Mouse (Mus musculus): Measurements from ENCODE around the gene Gprc5b. TPM values are rescaled to one million over a fixed set of nuclear protein-coding genes. Genes with fewer than 3 reads are reported as not detected.

Gene Gprc5b
- polyA plus RNA-seq, 1 experiment from 2014 or later: 20.1 TPM

- Histone ChIP-seq H3K27ac (ENCODE audit: low read depth, low read length) (no peak overlapping the region), H3K4me3 (ENCODE audit: low read depth, low read length) (no peak overlapping the region), H3K9ac (ENCODE audit: low read length) (no peak overlapping the region), H3K27me3 (ENCODE audit: control insufficient read depth, insufficient read depth, low read length) (no peaks in the 10 kb centered on the region), H3K4me2 (no peak overlapping the region), H3K36me3 (ENCODE audit: control insufficient read depth, insufficient read depth, low read length) (no peaks in the 10 kb centered on the region), H3K9me3 (ENCODE audit: control insufficient read depth, low read length) (no peaks in the 10 kb centered on the region), H3K4me1 (ENCODE audit: control insufficient read depth, insufficient read depth, low read length) (no peaks in the 10 kb centered on the region)
- 14% methylated on average over 5 of the region's 5 CpGs for WGBS
- ATAC-seq (ENCODE audit: low FRiP score) (peak; percentile 30; the same call in 1 of the 2 replicates), DNase-seq (ENCODE audit: low spot score, missing footprints) (peak; percentile 98)
Measured at GRCm38 (mm10) chr7:119010854-119011529, 16.0 kb upstream of the Gprc5b start.

- no peak for DNase-seq (ENCODE audit: low spot score, missing footprints)
- Histone ChIP-seq H3K36me3 (ENCODE audit: control insufficient read depth, insufficient read depth, low read length) (no peaks in the 10 kb centered on the region), H3K27ac (ENCODE audit: low read depth, low read length) (no peak overlapping the region), H3K4me1 (ENCODE audit: control insufficient read depth, insufficient read depth, low read length) (no peaks in the 10 kb centered on the region), H3K4me3 (ENCODE audit: low read depth, low read length) (no peak overlapping the region), H3K9me3 (ENCODE audit: control insufficient read depth, low read length) (no peaks in the 10 kb centered on the region), H3K4me2 (no peak overlapping the region), H3K9ac (ENCODE audit: low read length) (no peak overlapping the region), H3K27me3 (ENCODE audit: control insufficient read depth, insufficient read depth, low read length) (no peaks in the 10 kb centered on the region)
- WGBS: 61% methylated on average over 2 of the region's 2 CpGs
- no peak for ATAC-seq (ENCODE audit: low FRiP score)
Measured at GRCm38 (mm10) chr7:119002501-119002900, 7.5 kb upstream of the Gprc5b start.

- H3K27ac ChIP-seq (ENCODE audit: low read depth, low read length): no peak overlapping the region
- H3K4me1 ChIP-seq (ENCODE audit: control insufficient read depth, insufficient read depth, low read length): no peaks in the 10 kb centered on the region
- no peaks in the 10 kb centered on the region for H3K27me3 ChIP-seq (ENCODE audit: control insufficient read depth, insufficient read depth, low read length)
- H3K9ac ChIP-seq (ENCODE audit: low read length): no peak overlapping the region
- no peak overlapping the region for H3K4me2 ChIP-seq
- no peaks in the 10 kb centered on the region for H3K9me3 ChIP-seq (ENCODE audit: control insufficient read depth, low read length)
- ATAC-seq (ENCODE audit: low FRiP score) (no peak), DNase-seq (ENCODE audit: low spot score, missing footprints) (no peak)
- WGBS: 70% methylated on average over 2 of the region's 2 CpGs
- H3K36me3 ChIP-seq (ENCODE audit: control insufficient read depth, insufficient read depth, low read length): no peaks in the 10 kb centered on the region
- H3K4me3 ChIP-seq (ENCODE audit: low read depth, low read length): no peak overlapping the region
Measured at GRCm38 (mm10) chr7:119001965-119002364, 7.0 kb upstream of the Gprc5b start.

GRCm38 (mm10) chr7:118999857-119000256, 4.8 kb upstream of the Gprc5b start:
- no peak overlapping the region for H3K9ac ChIP-seq (ENCODE audit: low read length)
- no peak overlapping the region for H3K4me2 ChIP-seq
- no peaks in the 10 kb centered on the region for H3K9me3 ChIP-seq (ENCODE audit: control insufficient read depth, low read length)
- ATAC-seq (ENCODE audit: low FRiP score) (no peak), DNase-seq (ENCODE audit: low spot score, missing footprints) (no peak)
- H3K4me1 ChIP-seq (ENCODE audit: control insufficient read depth, insufficient read depth, low read length): peaks cover 6% of the 10 kb centered on the region; the same call in 1 of the 2 replicates
- H3K27ac ChIP-seq (ENCODE audit: low read depth, low read length): no peak overlapping the region
- H3K27me3 ChIP-seq (ENCODE audit: control insufficient read depth, insufficient read depth, low read length): no peaks in the 10 kb centered on the region; the same call in none of the 2 replicates
- no peak overlapping the region for H3K4me3 ChIP-seq (ENCODE audit: low read depth, low read length)
- H3K36me3 ChIP-seq (ENCODE audit: control insufficient read depth, insufficient read depth, low read length): no peaks in the 10 kb centered on the region
- 71% methylated on average over 2 of the region's 2 CpGs for WGBS

- no peak overlapping the region for H3K9ac ChIP-seq (ENCODE audit: low read length)
- H3K9me3 ChIP-seq (ENCODE audit: control insufficient read depth, low read length): no peaks in the 10 kb centered on the region
- H3K4me3 ChIP-seq (ENCODE audit: low read depth, low read length): no peak overlapping the region
- no peak overlapping the region for H3K27ac ChIP-seq (ENCODE audit: low read depth, low read length)
- WGBS: 8% methylated on average over 13 of the region's 13 CpGs
- H3K4me1 ChIP-seq (ENCODE audit: control insufficient read depth, insufficient read depth, low read length): peaks cover 29% of the 10 kb centered on the region
- ATAC-seq (ENCODE audit: low FRiP score) (peak; percentile 33), DNase-seq (ENCODE audit: low spot score, missing footprints) (peak; percentile 99)
- H3K4me2 ChIP-seq: no peak overlapping the region
- no peaks in the 10 kb centered on the region; the same call in none of the 2 replicates for H3K27me3 ChIP-seq (ENCODE audit: control insufficient read depth, insufficient read depth, low read length)
- H3K36me3 ChIP-seq (ENCODE audit: control insufficient read depth, insufficient read depth, low read length): no peaks in the 10 kb centered on the region
Measured at GRCm38 (mm10) chr7:118996137-118996837, 1.3 kb upstream of the Gprc5b start.

- peaks cover 33% of the 10 kb centered on the region for H3K4me1 ChIP-seq (ENCODE audit: control insufficient read depth, insufficient read depth, low read length)
- peak; percentile 18 for ATAC-seq (ENCODE audit: low FRiP score)
- H3K9ac ChIP-seq (ENCODE audit: low read length): peak overlapping the region; percentile 91; the same call in 1 of the 2 replicates
Measured at GRCm38 (mm10) chr7:118995671-118996070, 660 bp upstream of the Gprc5b start.

GRCm38 (mm10) chr7:118994231-118994842, 674 bp downstream of the Gprc5b start:
- Histone ChIP-seq H3K9ac (ENCODE audit: low read length) (peak overlapping the region; percentile 91), H3K36me3 (ENCODE audit: control insufficient read depth, insufficient read depth, low read length) (no peaks in the 10 kb centered on the region), H3K27ac (ENCODE audit: low read depth, low read length) (peak overlapping the region; percentile 74), H3K4me3 (ENCODE audit: low read depth, low read length) (peak overlapping the region; percentile 78), H3K27me3 (ENCODE audit: control insufficient read depth, insufficient read depth, low read length) (no peaks in the 10 kb centered on the region; the same call in none of the 2 replicates), H3K9me3 (ENCODE audit: control insufficient read depth, low read length) (no peaks in the 10 kb centered on the region), H3K4me1 (ENCODE audit: control insufficient read depth, insufficient read depth, low read length) (peaks cover 33% of the 10 kb centered on the region), H3K4me2 (peak overlapping the region; percentile 93)
- ATAC-seq (ENCODE audit: low FRiP score) (peak; percentile 41), DNase-seq (ENCODE audit: low spot score, missing footprints) (peak; percentile 97)
- WGBS: under 1% methylated on average over 21 of the region's 21 CpGs

More at GRCm38 (mm10) chr7:118995671-118996070, 660 bp upstream of the Gprc5b start:
- Histone ChIP-seq H3K4me3 (ENCODE audit: low read depth, low read length) (peak overlapping the region; percentile 78), H3K36me3 (ENCODE audit: control insufficient read depth, insufficient read depth, low read length) (no peaks in the 10 kb centered on the region), H3K9me3 (ENCODE audit: control insufficient read depth, low read length) (no peaks in the 10 kb centered on the region), H3K27me3 (ENCODE audit: control insufficient read depth, insufficient read depth, low read length) (no peaks in the 10 kb centered on the region; the same call in none of the 2 replicates), H3K27ac (ENCODE audit: low read depth, low read length) (no peak overlapping the region), H3K4me2 (peak overlapping the region; percentile 93)
- WGBS: 7% methylated on average over 14 of the region's 14 CpGs
- DNase-seq (ENCODE audit: low spot score, missing footprints): no peak

GRCm38 (mm10) chr7:118993597-118994230, 1.3 kb downstream of the Gprc5b start:
- Histone ChIP-seq H3K4me2 (peak overlapping the region; percentile 93), H3K36me3 (ENCODE audit: control insufficient read depth, insufficient read depth, low read length) (no peaks in the 10 kb centered on the region), H3K27me3 (ENCODE audit: control insufficient read depth, insufficient read depth, low read length) (no peaks in the 10 kb centered on the region; the same call in none of the 2 replicates), H3K9me3 (ENCODE audit: control insufficient read depth, low read length) (no peaks in the 10 kb centered on the region), H3K27ac (ENCODE audit: low read depth, low read length) (peak overlapping the region; percentile 74), H3K4me1 (ENCODE audit: control insufficient read depth, insufficient read depth, low read length) (peaks cover 33% of the 10 kb centered on the region), H3K9ac (ENCODE audit: low read length) (peak overlapping the region; percentile 91), H3K4me3 (ENCODE audit: low read depth, low read length) (peak overlapping the region; percentile 78)
- under 1% methylated on average over 26 of the region's 26 CpGs for WGBS
- DNase-seq (ENCODE audit: low spot score, missing footprints) (peak; percentile 91), ATAC-seq (ENCODE audit: low FRiP score) (peak; percentile 15; the same call in 1 of the 2 replicates)

All from midbrain, embryonic 11.5 days (tissue).